Mouse (Mus musculus) MEL (cell line): ENCODE measurements at regions not wholly inside any gene's neighbourhood (a gene's known extent, or its start where the extent isn't known, plus 50 kb on each side); places are given as distances from the start of the nearest gene placed in this dataset.

Experiments
- DNase-seq: peaks from one replicate; pipeline ENCODE4 v3.0.0; 2011; ENCODE audit warnings: low read depth, low spot score
- H3K27ac ChIP-seq: 2 replicates; pipeline ENCODE4 v1.5.1; 2012; ENCODE audit warnings: low read depth, mild to moderate bottlenecking, control low read depth, low read length, moderate library complexity; ENCODE audit not compliant: control insufficient read depth
- H3K27me3 ChIP-seq, 2 experiments: fragments of 150-350 bp in 1 of 2; sonication (generic) in 1 of 2; 2 replicates each; pipeline ENCODE4 v1.6.1; 2012; ENCODE audit warnings: low read length in 2 of 2, mild to moderate bottlenecking in 2 of 2, improper control_type of control experiment in 1 of 2, moderate library complexity in 1 of 2; ENCODE audit not compliant: insufficient read depth in 2 of 2, control insufficient read depth in 1 of 2
- H3K36me3 ChIP-seq, 2 experiments: 2 replicates each; pipeline ENCODE4 v1.6.1; 2012 to 2014; ENCODE audit warnings: low read length in 2 of 2, improper control_type of control experiment in 1 of 2, inconsistent platforms in 1 of 2, mild to moderate bottlenecking in 1 of 2; ENCODE audit not compliant: insufficient read depth in 2 of 2, control insufficient read depth in 1 of 2
- H3K4me1 ChIP-seq, 2 experiments: fragments of 150-350 bp in 1 of 2; sonication (generic) in 1 of 2; 2 replicates each; pipeline ENCODE4 v1.6.1; 2012; ENCODE audit warnings: low read length in 2 of 2, improper control_type of control experiment in 1 of 2, mild to moderate bottlenecking in 1 of 2; ENCODE audit not compliant: insufficient read depth in 2 of 2, control insufficient read depth in 1 of 2
- H3K4me3 ChIP-seq, 2 experiments: fragments of 150-350 bp in 1 of 2; sonication (generic) in 1 of 2; 2 replicates each; pipeline ENCODE4 v1.5.1; 2012; ENCODE audit warnings: low read depth in 2 of 2, low read length in 2 of 2, mild to moderate bottlenecking in 2 of 2, moderate library complexity in 2 of 2, control low read depth in 1 of 2, improper control_type of control experiment in 1 of 2; ENCODE audit not compliant: control insufficient read depth in 1 of 2, insufficient read depth in 1 of 2
- H3K79me2 ChIP-seq: 2 replicates; pipeline ENCODE4 v1.6.1; 2012; ENCODE audit warnings: mild to moderate bottlenecking, low read length, moderate library complexity; ENCODE audit not compliant: control insufficient read depth, poor library complexity, insufficient read depth
- H3K9ac ChIP-seq: 2 replicates; pipeline ENCODE4 v1.6.1; 2012; ENCODE audit warnings: low read depth, mild to moderate bottlenecking, control low read depth, low read length, moderate library complexity; ENCODE audit not compliant: control insufficient read depth, poor library complexity, severe bottlenecking
- H3K9me3 ChIP-seq: fragments of 150-350 bp; sonication (generic); replicated peaks from 2 replicates; pipeline ENCODE4 v1.6.1; 2012; ENCODE audit warnings: mild to moderate bottlenecking, low read length, improper control_type of control experiment, moderate library complexity; ENCODE audit not compliant: insufficient read depth
- BHLHE40 ChIP-seq: IDR thresholded peaks from 2 replicates; pipeline ENCODE4 v1.6.1; 2012; ENCODE audit warnings: low read depth, mild to moderate bottlenecking, inconsistent platforms, low read length, improper control_type of control experiment, borderline replicate concordance
- CHD2 ChIP-seq: IDR thresholded peaks from 2 replicates; pipeline ENCODE4 v1.6.1; 2011; ENCODE audit warnings: low read length, improper control_type of control experiment
- CTCF ChIP-seq, 3 experiments: IDR thresholded peaks in 2 of 3; conservative IDR thresholded peaks in 1 of 3; 2 replicates each; pipeline ENCODE4 v1.5.1; 2011 to 2012; ENCODE audit warnings: low read length in 3 of 3, low read depth in 2 of 3, mild to moderate bottlenecking in 2 of 3, improper control_type of control experiment in 1 of 3, inconsistent platforms in 1 of 3, mixed read lengths in 1 of 3, moderate library complexity in 1 of 3; ENCODE audit not compliant: control insufficient read depth in 1 of 3, insufficient read depth in 1 of 3, poor library complexity in 1 of 3, severe bottlenecking in 1 of 3
- ELF1 ChIP-seq: IDR thresholded peaks from 2 replicates; pipeline ENCODE4 v1.6.1; 2014; ENCODE audit warnings: low read depth, mild to moderate bottlenecking, inconsistent platforms, low read length, improper control_type of control experiment, moderate library complexity
- ETS1 ChIP-seq: IDR thresholded peaks from 2 replicates; pipeline ENCODE4 v1.6.1; 2012; ENCODE audit warnings: low read depth, mild to moderate bottlenecking, inconsistent platforms, low read length, improper control_type of control experiment, moderate library complexity
- GABPA ChIP-seq: IDR thresholded peaks from 2 replicates; pipeline ENCODE4 v1.6.1; 2012; ENCODE audit warnings: low read depth, mild to moderate bottlenecking, inconsistent platforms, low read length, improper control_type of control experiment, moderate library complexity
- HCFC1 ChIP-seq: IDR thresholded peaks from 2 replicates; pipeline ENCODE4 v1.6.1; 2012; ENCODE audit warnings: low read depth, mild to moderate bottlenecking, inconsistent platforms, low read length, improper control_type of control experiment, moderate library complexity
- JUND ChIP-seq: IDR thresholded peaks from 2 replicates; pipeline ENCODE4 v1.6.1; 2011; ENCODE audit warnings: low read depth, mild to moderate bottlenecking, improper control_type of control experiment, low read length
- MAFK ChIP-seq: IDR thresholded peaks from 2 replicates; pipeline ENCODE4 v1.6.1; 2011; ENCODE audit warnings: low read depth, mild to moderate bottlenecking, low read length, improper control_type of control experiment, borderline replicate concordance
- MAZ ChIP-seq: IDR thresholded peaks from 2 replicates; pipeline ENCODE4 v1.6.1; 2012; ENCODE audit warnings: low read depth, mild to moderate bottlenecking, inconsistent platforms, low read length, improper control_type of control experiment
- MEF2A ChIP-seq: IDR thresholded peaks from 2 replicates; pipeline ENCODE4 v1.6.1; 2014; ENCODE audit warnings: low read depth, mild to moderate bottlenecking, inconsistent platforms, low read length, improper control_type of control experiment; ENCODE audit not compliant: poor library complexity, insufficient replicate concordance, severe bottlenecking; ENCODE audit errors: extremely low read depth
- NELFE ChIP-seq: IDR thresholded peaks from 2 replicates; pipeline ENCODE4 v1.6.1; 2011; ENCODE audit warnings: low read depth, low read length, improper control_type of control experiment
- NRF1 ChIP-seq: IDR thresholded peaks from 2 replicates; pipeline ENCODE4 v1.6.1; 2014; ENCODE audit warnings: low read depth, mild to moderate bottlenecking, inconsistent platforms, low read length, improper control_type of control experiment, moderate library complexity; ENCODE audit not compliant: poor library complexity, insufficient read depth, severe bottlenecking
- POLR2AphosphoS5 ChIP-seq: IDR thresholded peaks from 2 replicates; pipeline ENCODE4 v1.6.1; 2012; ENCODE audit warnings: low read depth, borderline replicate concordance, mild to moderate bottlenecking, inconsistent platforms, low read length, moderate library complexity, mixed read lengths
- RAD21 ChIP-seq: IDR thresholded peaks from 2 replicates; pipeline ENCODE4 v1.6.1; 2011; ENCODE audit warnings: mild to moderate bottlenecking, low read depth, low read length, improper control_type of control experiment
- SIN3A ChIP-seq: IDR thresholded peaks from 2 replicates; pipeline ENCODE4 v1.6.1; 2012; ENCODE audit warnings: low read length, improper control_type of control experiment, inconsistent platforms
- SMC3 ChIP-seq: IDR thresholded peaks from 2 replicates; pipeline ENCODE4 v1.6.1; 2011; ENCODE audit warnings: low read depth, low read length, improper control_type of control experiment
- TBP ChIP-seq: IDR thresholded peaks from 2 replicates; pipeline ENCODE4 v1.8.0; 2011; ENCODE audit warnings: low read depth, low read length, improper control_type of control experiment
- USF1 ChIP-seq: IDR thresholded peaks from 2 replicates; pipeline ENCODE4 v1.6.1; 2014; ENCODE audit warnings: low read depth, mild to moderate bottlenecking, inconsistent platforms, low read length, improper control_type of control experiment, moderate library complexity
- ZNF384 ChIP-seq: IDR thresholded peaks from 2 replicates; pipeline ENCODE4 v1.6.1; 2012; ENCODE audit warnings: low read depth, mild to moderate bottlenecking, inconsistent platforms, low read length, improper control_type of control experiment

- Histone ChIP-seq H3K27me3 (peaks cover 2 to 9% of the 10 kb centered on the region in 2 experiments; a peak in 3 of 4 replicates), H3K79me2 (no peaks in the 10 kb centered on the region), H3K27ac (no peak overlapping the region), H3K9me3 (no peaks in the 10 kb centered on the region), H3K4me1 (no peaks in the 10 kb centered on the region), H3K4me3 (no peak overlapping the region), H3K36me3 (no peaks in the 10 kb centered on the region), H3K9ac (no peak overlapping the region)
- DNase-seq: no peak
- TF ChIP-seq JUND (no peak), CTCF (IDR thresholded peaks at IDR 0.05 in 2 of 3, conservative IDR thresholded peaks at IDR 0.05 in 1 of 3; ENCODE audit: control insufficient read depth in 1 of 3, insufficient read depth in 1 of 3, low read depth in 2 of 3, low read length in 3 of 3, poor library complexity in 1 of 3, severe bottlenecking in 1 of 3) (peak in 1 of 3 experiments; percentile 1; a peak in 1 of 6 replicates), ZNF384 (no peak)
These were observed 59.3 kb upstream of the Usp46 start for GRCm38 (mm10) chr5:74127518-74127917.

DNA sequence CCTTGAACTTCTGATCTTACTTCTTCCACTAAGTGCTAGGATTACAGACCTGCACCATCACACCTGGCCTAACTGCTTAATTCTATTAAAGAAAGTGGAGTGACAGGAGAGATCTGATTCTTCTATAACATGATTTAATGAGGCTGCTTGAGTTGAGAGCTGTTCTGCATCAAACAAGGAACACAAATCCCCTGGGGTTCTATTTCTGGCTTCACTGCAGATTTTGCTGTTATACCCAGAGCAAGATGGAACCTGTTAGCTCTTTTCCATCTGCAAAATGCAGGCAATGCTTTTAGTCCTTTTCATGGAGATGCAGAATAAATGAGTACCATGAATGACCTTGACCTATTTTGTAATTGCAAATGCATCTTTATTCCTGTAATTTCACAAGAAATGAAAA is 61.4 kb upstream of the Usp46 start:
- TF ChIP-seq USF1: no peak
- no peak for TF ChIP-seq MEF2A
- TF ChIP-seq MAFK: no peak
- no peak for TF ChIP-seq POLR2AphosphoS5
- no peak for TF ChIP-seq NRF1
- no peak for TF ChIP-seq RAD21
- no peak for TF ChIP-seq HCFC1
- TF ChIP-seq SMC3: no peak
- TF ChIP-seq ETS1: no peak
- TF ChIP-seq ELF1: no peak
- no peak for TF ChIP-seq CHD2
- no peak for TF ChIP-seq BHLHE40
- TF ChIP-seq MAZ: no peak
- TF ChIP-seq SIN3A: no peak
- no peak for TF ChIP-seq TBP
- TF ChIP-seq NELFE: no peak
- TF ChIP-seq GABPA: no peak
- no peak for DNase-seq
- H3K4me1 ChIP-seq: no peaks in the 10 kb centered on the region

More for the DNA sequence above, 61.4 kb upstream of the Usp46 start:
- no peaks in the 10 kb centered on the region for H3K9me3 ChIP-seq
- H3K27me3 ChIP-seq: peaks cover 1 to 9% of the 10 kb centered on the region in 2 experiments; a peak in 3 of 4 replicates
- no peaks in the 10 kb centered on the region for H3K36me3 ChIP-seq
- no peaks in the 10 kb centered on the region for H3K79me2 ChIP-seq
- no peak overlapping the region for H3K27ac ChIP-seq
- no peak overlapping the region for H3K9ac ChIP-seq
- no peak overlapping the region for H3K4me3 ChIP-seq
